Mouse (Mus musculus) ES-Bruce4 (cell line): ENCODE data around the gene Asic2.

ENCODE experiments used
- CTCF ChIP-seq: IDR thresholded peaks from one replicate; pipeline ENCODE4 v1.8.1; 2011; ENCODE audit warnings: low read depth, low read length
- EP300 ChIP-seq: IDR thresholded peaks from 2 replicates; pipeline ENCODE4 v1.6.1; 2011; ENCODE audit warnings: low read depth, low read length; ENCODE audit not compliant: insufficient read depth
- POLR2A ChIP-seq: IDR thresholded peaks from one replicate; pipeline ENCODE4 v1.8.1; 2011; ENCODE audit warnings: low read length; ENCODE audit not compliant: insufficient read depth

GRCm38 (mm10) chr11:81757221-81757620 lies 211.0 kb downstream of the Asic2 start:
- no peak for TF ChIP-seq CTCF
- no peak for TF ChIP-seq EP300
- no peak for TF ChIP-seq POLR2A
